Mouse (Mus musculus): ENCODE data around the gene Ankrd11.

Gene Ankrd11

GRCm38 (mm10) chr8:122902581-122902980 is 139.5 kb downstream of the Ankrd11 start:
- CTCF ChIA-PET = interaction anchor here (0.6 to 1.1 kb wide), 3 partner anchors 34 to 130 kb away, joined by 7 to 18 read pairs (median 10); no protein-coding TSS in a partner anchor

- CTCF ChIA-PET = interaction anchor here (0.7 to 1.1 kb wide), 2 partner anchors 35 to 80 kb away, joined by 4 to 7 read pairs; no protein-coding TSS in a partner anchor
These were observed 140.1 kb downstream of the Ankrd11 start for GRCm38 (mm10) chr8:122901892-122902515.

- CTCF ChIA-PET = interaction anchor here (0.7 kb wide), 1 partner anchor 80 kb away, joined by 4 read pairs; no protein-coding TSS in a partner anchor
These were observed 140.6 kb downstream of the Ankrd11 start for GRCm38 (mm10) chr8:122901476-122901875.

- CTCF ChIA-PET = no interaction called here
These were observed 143.0 kb downstream of the Ankrd11 start for GRCm38 (mm10) chr8:122899085-122899484.

GRCm38 (mm10) chr8:122898473-122898872 is 143.6 kb downstream of the Ankrd11 start:
- CTCF ChIA-PET = interaction anchor here (0.6 kb wide), 1 partner anchor 380 kb away, joined by 5 read pairs; no protein-coding TSS in a partner anchor

- CTCF ChIA-PET = interaction anchor here (0.6 kb wide), 1 partner anchor 380 kb away, joined by 5 read pairs; no protein-coding TSS in a partner anchor
These were observed 144.1 kb downstream of the Ankrd11 start for GRCm38 (mm10) chr8:122898018-122898417.

GRCm38 (mm10) chr8:122897200-122897599 is 144.9 kb downstream of the Ankrd11 start:
- CTCF ChIA-PET = no interaction called here

- CTCF ChIA-PET = interaction anchor here (0.6 kb wide), 1 partner anchor 290 kb away, joined by 5 read pairs; no protein-coding TSS in a partner anchor
These were observed 145.8 kb downstream of the Ankrd11 start for GRCm38 (mm10) chr8:122896317-122896716.

GRCm38 (mm10) chr8:122893451-122893850 is 148.6 kb downstream of the Ankrd11 start:
- CTCF ChIA-PET = no interaction called here

- CTCF ChIA-PET = no interaction called here
These were observed 150.6 kb downstream of the Ankrd11 start for GRCm38 (mm10) chr8:122891440-122891839.

GRCm38 (mm10) chr8:122883671-122884070 is 158.4 kb downstream of the Ankrd11 start:
- CTCF ChIA-PET = no interaction called here

- CTCF ChIA-PET = no interaction called here
These were observed 161.8 kb downstream of the Ankrd11 start for GRCm38 (mm10) chr8:122880302-122880701.

GRCm38 (mm10) chr8:122878231-122878630 is 163.8 kb downstream of the Ankrd11 start:
- CTCF ChIA-PET = no interaction called here

- CTCF ChIA-PET = interaction anchor here (0.9 kb wide), 1 partner anchor 232 kb away, joined by 4 read pairs; no protein-coding TSS in a partner anchor
These were observed 166.9 kb downstream of the Ankrd11 start for GRCm38 (mm10) chr8:122875186-122875585.

- CTCF ChIA-PET = interaction anchor here (0.5 kb wide), 1 partner anchor 114 kb away, joined by 3 read pairs; no protein-coding TSS in a partner anchor
These were observed 168.9 kb downstream of the Ankrd11 start for GRCm38 (mm10) chr8:122873171-122873570.

GRCm38 (mm10) chr8:122871663-122872062 is 170.4 kb downstream of the Ankrd11 start:
- CTCF ChIA-PET = interaction anchor here (0.5 to 0.6 kb wide), 3 partner anchors 115 to 1697 kb away, joined by 3 to 5 read pairs (median 4); no protein-coding TSS in a partner anchor

- CTCF ChIA-PET = no interaction called here
These were observed 171.7 kb downstream of the Ankrd11 start for GRCm38 (mm10) chr8:122870377-122870863.

GRCm38 (mm10) chr8:122867982-122868381 is 174.1 kb downstream of the Ankrd11 start:
- CTCF ChIA-PET = no interaction called here

GRCm38 (mm10) chr8:122866231-122866630 is 175.8 kb downstream of the Ankrd11 start:
- CTCF ChIA-PET = interaction anchor here (0.6 kb wide), 1 partner anchor 44 kb away, joined by 6 read pairs; no protein-coding TSS in a partner anchor

GRCm38 (mm10) chr8:122865441-122865840 is 176.6 kb downstream of the Ankrd11 start:
- CTCF ChIA-PET = interaction anchor here (0.7 kb wide), 1 partner anchor 280 kb away, joined by 4 read pairs; no protein-coding TSS in a partner anchor

GRCm38 (mm10) chr8:122864719-122865129 is 177.4 kb downstream of the Ankrd11 start:
- CTCF ChIA-PET = interaction anchor here (0.6 to 0.7 kb wide), 2 partner anchors 231 to 279 kb away, joined by 4 read pairs; no protein-coding TSS in a partner anchor

- CTCF ChIA-PET = no interaction called here
These were observed 182.2 kb downstream of the Ankrd11 start for GRCm38 (mm10) chr8:122859843-122860242.

GRCm38 (mm10) chr8:122856288-122856687 is 185.8 kb downstream of the Ankrd11 start:
- CTCF ChIA-PET = no interaction called here

All from spleen, embryonic (tissue).